7 mouse cellular contexts compared by ENCODE assay signal in genomic region chr4:128734721-128735671, GRCm38 (mm10). TPM values are rescaled to one million over a fixed set of nuclear protein-coding genes. Genes with fewer than 3 reads are reported as not detected.
DNase-seq lines count a peak whose midpoint lies in the region; ATAC-seq and TF ChIP-seq lines count a peak whose summit lies in the region.

No protein-coding gene starts in this region.

- H3K36me3 ChIP-seq in G1E (replicated peaks), result peaks cover 73% of the 10 kb centered on the region
- peaks cover 16% of the 10 kb centered on the region for H3K36me3 ChIP-seq in heart, embryonic 14.5 days (ENCODE audit: control insufficient read depth, insufficient read depth, low read length)
- H3K36me3 ChIP-seq in kidney, postnatal 0 days (ENCODE audit: insufficient read depth, low read length), result no peaks in the 10 kb centered on the region

- ATAC-seq in G1E (ENCODE audit: extremely low read depth, insufficient number of reproducible peaks, low FRiP score, poor library complexity, severe bottlenecking), result peak; percentile 6; the same call in 1 of the 2 replicates
- ATAC-seq in heart, embryonic 14.5 days (ENCODE audit: insufficient number of reproducible peaks, insufficient read depth, low FRiP score, low read depth), result no peak
- ATAC-seq in kidney, postnatal 0 days (replicated peaks; ENCODE audit: low FRiP score, low read depth), result peak; percentile 72
- ATAC-seq in monocyte, adult 5-6 weeks (replicated peaks; ENCODE audit: insufficient number of reproducible peaks, low FRiP score, low TSS enrichment, poor library complexity, severe bottlenecking), result peak; percentile 52

- DNase-seq in CD4-positive, CD25-positive, alpha-beta regulatory T cell, adult 2 months (ENCODE audit: low read depth, low spot score), result peak; percentile 78
- DNase-seq in G1E (ENCODE audit: low spot score), result no peak
- no peak for DNase-seq in kidney, postnatal 0 days (ENCODE audit: low spot score)
- DNase-seq in embryo, embryonic 10 days (ENCODE audit: low spot score), result no peak
- DNase-seq in layer of hippocampus, adult 18-20 months (ENCODE audit: low spot score in 2 of 2), result no peak

- WGBS in heart, embryonic 14.5 days, result 59% methylated on average over 18 of the region's 18 CpGs
- WGBS in kidney, postnatal 0 days, result 54% methylated on average over 18 of the region's 18 CpGs

- no peak overlapping the region for H3K4me3 ChIP-seq in G1E (ENCODE audit: low read depth, low read length)
- no peak overlapping the region for H3K4me3 ChIP-seq in heart, embryonic 14.5 days (ENCODE audit: control insufficient read depth in 1 of 2, insufficient read depth in 1 of 2, low read depth in 1 of 2, low read length in 2 of 2)
- no peak overlapping the region for H3K4me3 ChIP-seq in kidney, postnatal 0 days (replicated peaks; ENCODE audit: low read depth, low read length)

- H3K27ac ChIP-seq in heart, embryonic 14.5 days (replicated peaks in 1 of 2; ENCODE audit: control insufficient read depth in 1 of 2, insufficient read depth in 1 of 2, low read depth in 2 of 2, low read length in 2 of 2), result peak overlapping the region; percentile 80 to 83
- H3K27ac ChIP-seq in kidney, postnatal 0 days, result peak overlapping the region; percentile 82

- peaks cover 32% of the 10 kb centered on the region for H3K4me1 ChIP-seq in G1E (ENCODE audit: insufficient read depth, low read depth, low read length)
- H3K4me1 ChIP-seq in heart, embryonic 14.5 days (ENCODE audit: control insufficient read depth in 2 of 2, insufficient read depth in 2 of 2, low read length in 2 of 2), result peaks cover 46 to 82% of the 10 kb centered on the region in 2 experiments
- peaks cover 57% of the 10 kb centered on the region for H3K4me1 ChIP-seq in kidney, postnatal 0 days (replicated peaks; ENCODE audit: insufficient read depth, low read length)

- no peaks in the 10 kb centered on the region for H3K9me3 ChIP-seq in G1E (replicated peaks)
- H3K9me3 ChIP-seq in heart, embryonic 14.5 days (ENCODE audit: control insufficient read depth, low read length), result no peaks in the 10 kb centered on the region
- no peaks in the 10 kb centered on the region for H3K9me3 ChIP-seq in kidney, postnatal 0 days (replicated peaks; ENCODE audit: low read length)

- no peaks in the 10 kb centered on the region for H3K27me3 ChIP-seq in G1E (ENCODE audit: insufficient read depth, low read length)
- no peaks in the 10 kb centered on the region for H3K27me3 ChIP-seq in heart, embryonic 14.5 days (ENCODE audit: control insufficient read depth, insufficient read depth, low read length)
- H3K27me3 ChIP-seq in kidney, postnatal 0 days (ENCODE audit: insufficient read depth, low read length), result no peaks in the 10 kb centered on the region

- peak overlapping the region; percentile 46 for H3K4me2 ChIP-seq in heart, embryonic 14.5 days (ENCODE audit: low read length)
- H3K4me2 ChIP-seq in kidney, postnatal 0 days (ENCODE audit: low read length), result peak overlapping the region; percentile 9; the same call in 1 of the 2 replicates

- no peak for TF ChIP-seq CTCF in G1E (IDR thresholded peaks at IDR 0.05; ENCODE audit: low read depth, low read length)
- TF ChIP-seq CTCF in kidney, postnatal 0 days (IDR thresholded peaks at IDR 0.05; ENCODE audit: low read depth), result no peak

- peak overlapping the region; percentile 41 for H3K9ac ChIP-seq in heart, embryonic 14.5 days (ENCODE audit: low read length)
- no peak overlapping the region for H3K9ac ChIP-seq in kidney, postnatal 0 days (ENCODE audit: low read depth, low read length)

RNA-seq across cellular contexts. Expression of gene A3galt2, which starts 20.2 kb away (rescaled TPM):
- total RNA-seq in G1E (2014; fragmentation: Nextera tagmentation) (not detected in 2 replicates), G1E (2017) (0.12 and 0.16 TPM in 2 replicates)
- polyA plus RNA-seq in G1E (2012), result not detected in 2 replicates
- 0.12 and 0.13 TPM in 2 replicates for polyA plus RNA-seq in heart, embryonic 14.5 days (2014; fragmentation: Nextera tagmentation; extraction: Ambion mirVana)
- 0.13 and 0.23 TPM in 2 replicates for polyA plus RNA-seq in kidney, postnatal 0 days (2015; fragmentation: Nextera tagmentation; extraction: Ambion mirVana)
- total RNA-seq in monocyte, adult 5-6 weeks (2017), result 0.19 to 0.57 TPM in 2 of 3 replicates, not detected in the other
- total RNA-seq in layer of hippocampus, adult 18-20 months (2021), result under 1 TPM; 0.28 to 0.35 TPM
